Mouse (Mus musculus): ENCODE data around the gene Vmn1r21. TPM values are rescaled to one million over a fixed set of nuclear protein-coding genes. Genes with fewer than 3 reads are reported as not detected.

The Vmn1r21 gene
- polyA plus RNA-seq, 1 experiment from 2014 or later = not detected

DNA sequence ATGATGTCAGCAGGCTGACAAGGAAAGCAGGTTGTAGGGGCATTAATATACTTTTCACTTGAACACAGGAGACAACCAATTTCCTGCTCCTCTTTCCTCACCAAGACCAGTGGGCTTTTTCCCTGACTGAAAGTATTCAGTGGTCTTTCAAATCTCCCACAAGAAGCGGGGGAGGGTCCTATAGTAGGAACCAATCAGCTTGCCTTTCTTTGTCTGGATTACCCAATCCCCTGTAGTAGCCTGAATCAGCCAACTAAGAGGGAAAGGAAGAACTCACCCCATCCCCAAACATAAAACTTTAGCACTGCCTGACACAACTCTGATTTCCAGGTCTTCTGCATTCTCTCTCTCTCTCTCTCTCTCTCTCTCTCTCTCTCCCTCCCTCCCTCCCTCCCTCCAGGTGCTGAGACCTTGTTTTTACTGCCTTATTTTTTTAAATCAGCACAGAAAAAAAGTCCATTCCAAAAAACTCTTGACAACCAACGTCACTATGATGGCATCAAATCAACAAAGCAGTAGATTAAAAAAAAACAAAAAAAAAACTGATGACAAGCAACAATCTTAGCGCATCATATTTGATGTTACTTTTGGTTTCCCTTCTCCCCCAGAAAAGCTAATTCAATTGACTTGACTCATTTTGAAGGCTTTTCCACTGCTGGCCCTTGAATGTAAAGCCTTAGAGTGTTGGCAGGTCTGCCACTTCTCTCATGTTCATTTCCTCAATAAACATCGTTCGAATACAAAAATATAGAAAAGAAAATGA, 27.3 kb downstream of the Vmn1r21 start:
- Histone ChIP-seq H3K27ac (replicated peaks; ENCODE audit: low read depth, low read length) (no peak overlapping the region), H3K4me3 (ENCODE audit: low read depth, low read length) (no peak overlapping the region; the same call in 1 of the 2 replicates)
- 65% methylated on average over 5 of the region's 5 CpGs for WGBS

DNA sequence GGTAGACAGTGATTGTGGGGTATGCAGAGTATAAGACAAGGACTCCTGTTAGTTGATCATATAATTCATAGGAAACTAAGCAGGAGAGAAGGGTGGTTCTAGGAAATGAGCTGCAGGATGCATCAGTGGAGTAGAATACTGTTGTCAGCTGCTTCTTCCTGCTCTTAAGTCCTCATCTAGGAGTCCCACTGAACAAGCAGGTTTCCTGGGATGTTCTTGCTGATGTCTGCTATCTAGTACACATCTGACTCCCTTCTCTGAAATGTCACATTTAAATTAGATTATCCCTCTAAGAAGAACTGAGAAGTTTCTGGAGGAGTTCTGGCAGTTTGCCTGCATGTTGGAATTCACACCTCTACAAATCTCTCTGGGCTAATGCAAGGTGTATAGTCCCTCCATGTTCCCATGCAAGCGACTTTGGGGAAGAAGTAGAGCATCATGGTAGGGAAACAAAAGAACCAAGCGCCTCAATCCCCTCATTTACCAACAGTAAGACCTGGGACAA, 35.7 kb downstream of the Vmn1r21 start:
- Histone ChIP-seq H3K4me2 (ENCODE audit: low read depth, low read length) (no peak overlapping the region), H3K27ac (replicated peaks; ENCODE audit: low read depth, low read length) (no peak overlapping the region), H3K9ac (replicated peaks; ENCODE audit: low read length) (no peak overlapping the region), H3K4me1 (ENCODE audit: control insufficient read depth, insufficient read depth, low read length) (no peaks in the 10 kb centered on the region), H3K4me3 (ENCODE audit: low read depth, low read length) (no peak overlapping the region), H3K36me3 (replicated peaks; ENCODE audit: control insufficient read depth, insufficient read depth, low read depth, low read length) (no peaks in the 10 kb centered on the region), H3K9me3 (replicated peaks; ENCODE audit: control insufficient read depth, low read length) (no peaks in the 10 kb centered on the region), H3K27me3 (ENCODE audit: control insufficient read depth, insufficient read depth, low read length) (no peaks in the 10 kb centered on the region)
- 90% methylated on average over 2 of the region's 2 CpGs for WGBS
- ATAC-seq (replicated peaks; ENCODE audit: insufficient number of reproducible peaks, low FRiP score, low TSS enrichment, low read depth) (no peak), DNase-seq (ENCODE audit: low spot score) (no peak)

More for the DNA sequence above, 27.3 kb downstream of the Vmn1r21 start:
- H3K27me3 ChIP-seq (ENCODE audit: control insufficient read depth, insufficient read depth, low read length) = no peaks in the 10 kb centered on the region
- no peaks in the 10 kb centered on the region for H3K36me3 ChIP-seq (replicated peaks; ENCODE audit: control insufficient read depth, insufficient read depth, low read depth, low read length)
- H3K9me3 ChIP-seq (replicated peaks; ENCODE audit: control insufficient read depth, low read length) = no peaks in the 10 kb centered on the region
- DNase-seq (ENCODE audit: low spot score) = peak; percentile 81
- H3K4me2 ChIP-seq (ENCODE audit: low read depth, low read length) = no peak overlapping the region
- no peak overlapping the region for H3K9ac ChIP-seq (replicated peaks; ENCODE audit: low read length)
- peak; percentile 69; the same call in 1 of the 2 replicates for ATAC-seq (replicated peaks; ENCODE audit: insufficient number of reproducible peaks, low FRiP score, low TSS enrichment, low read depth)
- H3K4me1 ChIP-seq (ENCODE audit: control insufficient read depth, insufficient read depth, low read length) = no peaks in the 10 kb centered on the region

DNA sequence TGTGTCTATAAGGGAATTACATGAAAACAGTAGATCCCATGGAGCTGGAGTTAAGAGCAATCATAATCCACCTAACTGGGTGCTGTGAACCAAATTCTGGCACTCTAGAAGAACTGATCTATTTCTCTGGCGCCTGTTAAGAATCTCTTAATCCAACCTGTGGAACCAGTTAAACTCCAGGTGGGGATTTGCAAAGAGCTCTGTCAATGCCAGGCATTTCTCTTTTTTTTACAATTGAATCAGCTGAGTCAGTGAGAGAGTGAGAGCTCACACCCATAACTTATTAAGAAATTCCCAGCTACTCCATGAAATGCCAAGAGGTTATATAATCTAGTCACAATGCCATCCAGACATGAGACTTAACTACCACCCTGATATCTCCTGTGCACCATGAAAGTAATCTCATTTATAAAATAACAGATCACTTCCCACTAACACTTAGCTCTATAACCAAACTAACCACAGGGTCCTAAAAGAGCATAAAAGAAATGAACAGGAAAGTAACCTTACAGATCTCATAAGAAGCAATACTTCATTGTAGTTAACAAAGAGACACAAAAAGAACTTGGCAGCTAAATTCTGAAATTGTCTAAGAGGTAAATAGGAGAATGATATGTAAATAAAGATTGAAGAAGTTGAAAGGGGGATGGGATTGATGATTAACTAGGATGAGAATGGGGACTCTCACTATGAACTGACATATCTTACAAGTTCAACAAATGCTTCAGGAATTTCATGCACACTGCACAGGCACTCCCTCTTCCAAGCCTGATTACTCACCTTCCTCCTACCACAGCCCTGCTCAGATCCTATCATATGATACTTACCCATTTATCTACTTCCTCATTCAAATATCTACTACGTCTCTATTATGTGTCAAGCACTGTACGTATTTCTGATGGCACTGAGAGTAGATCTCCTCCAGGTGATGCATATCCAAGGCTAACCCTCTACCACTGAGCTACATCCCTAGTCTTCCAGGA, 38.1 kb downstream of the Vmn1r21 start:
- ATAC-seq (replicated peaks; ENCODE audit: insufficient number of reproducible peaks, low FRiP score, low TSS enrichment, low read depth) (no peak), DNase-seq (ENCODE audit: low spot score) (no peak)
- 80% methylated on average over 3 of the region's 3 CpGs for WGBS
- no peaks in the 10 kb centered on the region for H3K27me3 ChIP-seq (ENCODE audit: control insufficient read depth, insufficient read depth, low read length)
- no peaks in the 10 kb centered on the region for H3K36me3 ChIP-seq (replicated peaks; ENCODE audit: control insufficient read depth, insufficient read depth, low read depth, low read length)
- no peak overlapping the region for H3K4me2 ChIP-seq (ENCODE audit: low read depth, low read length)
- no peak overlapping the region for H3K27ac ChIP-seq (replicated peaks; ENCODE audit: low read depth, low read length)
- no peak overlapping the region for H3K4me3 ChIP-seq (ENCODE audit: low read depth, low read length)
- no peaks in the 10 kb centered on the region for H3K9me3 ChIP-seq (replicated peaks; ENCODE audit: control insufficient read depth, low read length)
- H3K4me1 ChIP-seq (ENCODE audit: control insufficient read depth, insufficient read depth, low read length) = no peaks in the 10 kb centered on the region
- no peak overlapping the region for H3K9ac ChIP-seq (replicated peaks; ENCODE audit: low read length)

DNA sequence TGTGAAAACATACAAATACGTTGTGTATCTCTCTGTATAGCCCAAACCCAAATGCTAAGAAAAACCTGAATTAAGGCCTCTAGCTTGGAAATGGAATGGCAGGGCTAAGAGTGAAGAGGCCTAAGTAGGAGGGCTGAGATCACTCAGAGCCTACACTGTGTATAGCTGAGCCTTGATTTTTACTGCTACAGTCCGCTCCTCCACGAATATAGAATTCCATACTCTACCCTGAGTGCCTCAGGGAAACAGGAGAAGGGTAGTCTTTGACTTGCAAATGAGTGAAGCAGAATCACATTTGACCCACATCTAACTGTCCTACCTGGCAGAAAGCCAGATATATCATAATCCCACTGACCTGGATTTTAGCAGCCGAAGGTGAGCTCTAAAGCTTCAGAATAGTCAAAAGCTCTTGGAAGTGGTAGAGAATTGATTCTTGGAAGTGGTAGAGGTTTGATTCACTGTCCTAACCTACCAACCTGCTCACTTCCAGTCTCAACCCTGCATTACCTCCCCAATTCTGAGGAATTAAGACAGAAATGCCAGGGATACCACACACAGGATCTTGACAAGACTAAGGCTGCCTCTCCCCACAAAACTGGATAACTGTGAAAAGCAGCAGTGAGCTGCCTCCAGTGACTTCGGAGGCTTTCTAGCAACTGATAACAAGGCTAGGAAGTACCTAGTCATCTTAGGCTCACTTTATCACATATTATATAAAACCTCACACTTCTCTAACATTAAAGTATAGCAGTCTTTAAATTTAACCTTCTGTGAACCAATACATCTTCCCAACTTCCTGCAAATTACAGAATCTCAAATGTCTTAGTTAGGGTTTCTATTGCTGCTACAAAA, 44.7 kb downstream of the Vmn1r21 start:
- DNase-seq (ENCODE audit: low spot score) = no peak
- H3K4me3 ChIP-seq (ENCODE audit: low read depth, low read length) = no peak overlapping the region
- ATAC-seq (replicated peaks; ENCODE audit: insufficient number of reproducible peaks, low FRiP score, low TSS enrichment, low read depth) = no peak
- no peaks in the 10 kb centered on the region for H3K27me3 ChIP-seq (ENCODE audit: control insufficient read depth, insufficient read depth, low read length)
- no peaks in the 10 kb centered on the region for H3K4me1 ChIP-seq (ENCODE audit: control insufficient read depth, insufficient read depth, low read length)
- no peaks in the 10 kb centered on the region for H3K36me3 ChIP-seq (replicated peaks; ENCODE audit: control insufficient read depth, insufficient read depth, low read depth, low read length)
- H3K9ac ChIP-seq (replicated peaks; ENCODE audit: low read length) = no peak overlapping the region
- H3K4me2 ChIP-seq (ENCODE audit: low read depth, low read length) = no peak overlapping the region
- H3K27ac ChIP-seq (replicated peaks; ENCODE audit: low read depth, low read length) = no peak overlapping the region
- WGBS = 92% methylated on average over 5 of the region's 5 CpGs
- H3K9me3 ChIP-seq (replicated peaks; ENCODE audit: control insufficient read depth, low read length) = no peaks in the 10 kb centered on the region

DNA sequence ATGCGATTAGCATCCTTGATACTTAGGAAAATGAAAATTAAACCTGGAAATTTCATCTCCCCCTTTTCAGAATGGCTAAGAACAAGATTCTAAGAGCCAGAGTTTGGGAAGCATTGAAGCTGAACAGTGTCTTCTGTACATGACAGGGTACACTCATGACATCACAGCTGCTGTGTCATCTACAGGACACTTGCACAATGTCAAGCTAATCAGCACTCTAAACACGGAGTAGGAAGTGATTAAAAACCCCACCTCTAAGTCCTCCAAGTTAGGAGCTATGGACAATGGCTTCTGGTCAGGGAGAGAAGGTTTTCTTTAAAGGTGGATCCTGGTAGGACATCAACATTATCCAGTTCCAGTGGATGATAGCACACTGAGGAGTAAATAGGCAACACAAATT, 47.0 kb downstream of the Vmn1r21 start:
- ATAC-seq (replicated peaks; ENCODE audit: insufficient number of reproducible peaks, low FRiP score, low TSS enrichment, low read depth) (no peak), DNase-seq (ENCODE audit: low spot score) (no peak)
- H3K9ac ChIP-seq (replicated peaks; ENCODE audit: low read length) = no peak overlapping the region
- H3K4me1 ChIP-seq (ENCODE audit: control insufficient read depth, insufficient read depth, low read length) = no peaks in the 10 kb centered on the region
- no peaks in the 10 kb centered on the region for H3K27me3 ChIP-seq (ENCODE audit: control insufficient read depth, insufficient read depth, low read length)
- no peak overlapping the region for H3K27ac ChIP-seq (replicated peaks; ENCODE audit: low read depth, low read length)
- no peak overlapping the region for H3K4me3 ChIP-seq (ENCODE audit: low read depth, low read length)
- H3K9me3 ChIP-seq (replicated peaks; ENCODE audit: control insufficient read depth, low read length) = no peaks in the 10 kb centered on the region
- WGBS = 80% methylated on average over 2 of the region's 2 CpGs
- no peak overlapping the region for H3K4me2 ChIP-seq (ENCODE audit: low read depth, low read length)
- no peaks in the 10 kb centered on the region for H3K36me3 ChIP-seq (replicated peaks; ENCODE audit: control insufficient read depth, insufficient read depth, low read depth, low read length)

DNA sequence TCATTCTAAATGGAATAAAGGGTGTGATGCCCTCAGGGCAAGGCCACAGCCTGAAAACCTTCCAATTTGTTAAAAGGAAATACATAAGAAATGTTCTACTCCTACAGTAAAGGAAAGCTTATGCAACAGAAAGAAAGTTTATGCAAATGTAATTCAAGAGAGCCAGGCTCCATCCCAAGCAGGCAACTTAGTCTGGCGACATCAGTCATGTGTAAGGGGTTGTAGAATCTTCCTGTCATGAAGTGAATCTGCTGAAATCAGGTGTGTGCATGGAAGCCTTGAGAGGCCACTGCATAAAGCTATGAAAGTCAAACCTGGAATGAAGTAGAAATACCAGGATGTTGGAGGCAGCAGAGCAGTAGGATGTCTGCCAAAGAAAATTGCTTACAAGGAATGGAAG, 51.2 kb downstream of the Vmn1r21 start:
- WGBS = 91% methylated on average over 1 of the region's 1 CpGs
- Histone ChIP-seq H3K27ac (replicated peaks; ENCODE audit: low read depth, low read length) (no peak overlapping the region), H3K9ac (replicated peaks; ENCODE audit: low read length) (no peak overlapping the region), H3K9me3 (replicated peaks; ENCODE audit: control insufficient read depth, low read length) (no peaks in the 10 kb centered on the region), H3K36me3 (replicated peaks; ENCODE audit: control insufficient read depth, insufficient read depth, low read depth, low read length) (no peaks in the 10 kb centered on the region), H3K4me1 (ENCODE audit: control insufficient read depth, insufficient read depth, low read length) (no peaks in the 10 kb centered on the region), H3K27me3 (ENCODE audit: control insufficient read depth, insufficient read depth, low read length) (no peaks in the 10 kb centered on the region), H3K4me2 (ENCODE audit: low read depth, low read length) (no peak overlapping the region), H3K4me3 (ENCODE audit: low read depth, low read length) (no peak overlapping the region)
- DNase-seq (ENCODE audit: low spot score) (no peak), ATAC-seq (replicated peaks; ENCODE audit: insufficient number of reproducible peaks, low FRiP score, low TSS enrichment, low read depth) (no peak)

DNA sequence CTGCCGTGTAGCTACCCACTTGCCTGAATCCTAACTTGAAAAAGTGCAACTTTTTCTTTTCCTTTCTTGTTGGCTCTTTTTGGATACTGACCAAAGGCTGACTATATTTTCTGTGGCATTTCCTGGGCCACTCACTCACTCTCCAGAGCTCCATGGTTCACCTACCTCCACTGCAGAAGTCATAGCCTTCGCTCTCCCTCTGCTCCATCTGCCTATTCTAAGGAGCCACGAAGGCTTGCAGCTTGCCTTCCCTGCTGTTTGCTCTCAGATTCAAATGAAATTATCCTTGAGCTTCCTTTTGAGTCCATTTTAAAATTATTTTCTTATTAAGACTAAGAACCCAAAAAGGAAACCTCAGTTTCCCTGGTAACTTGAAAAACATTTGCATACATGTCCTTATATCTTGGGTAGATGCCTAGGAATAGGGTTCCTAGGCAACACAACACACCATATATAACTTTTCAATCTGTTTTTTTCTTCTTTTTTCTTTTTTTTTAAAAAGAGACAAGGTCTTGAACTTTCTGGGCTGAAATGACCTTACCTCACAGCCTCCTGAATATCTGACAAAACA, 53.2 kb downstream of the Vmn1r21 start:
- no peak overlapping the region for H3K4me2 ChIP-seq (ENCODE audit: low read depth, low read length)
- ATAC-seq (replicated peaks; ENCODE audit: insufficient number of reproducible peaks, low FRiP score, low TSS enrichment, low read depth) (no peak), DNase-seq (ENCODE audit: low spot score) (no peak)
- no peak overlapping the region for H3K27ac ChIP-seq (replicated peaks; ENCODE audit: low read depth, low read length)
- H3K27me3 ChIP-seq (ENCODE audit: control insufficient read depth, insufficient read depth, low read length) = no peaks in the 10 kb centered on the region
- WGBS = 90% methylated on average over 3 of the region's 3 CpGs
- H3K9me3 ChIP-seq (replicated peaks; ENCODE audit: control insufficient read depth, low read length) = no peaks in the 10 kb centered on the region
- H3K9ac ChIP-seq (replicated peaks; ENCODE audit: low read length) = no peak overlapping the region
- no peak overlapping the region for H3K4me3 ChIP-seq (ENCODE audit: low read depth, low read length)
- H3K4me1 ChIP-seq (ENCODE audit: control insufficient read depth, insufficient read depth, low read length) = no peaks in the 10 kb centered on the region
- H3K36me3 ChIP-seq (replicated peaks; ENCODE audit: control insufficient read depth, insufficient read depth, low read depth, low read length) = no peaks in the 10 kb centered on the region
